Mouse (Mus musculus): ENCODE measurements around the gene Tnc. TPM values are rescaled to one million over a fixed set of nuclear protein-coding genes. Genes with fewer than 3 reads are reported as not detected.

Gene Tnc
- polyA plus RNA-seq (2012; rRNA removed) = 12.1 and 20.1 TPM in 2 replicates

DNA sequence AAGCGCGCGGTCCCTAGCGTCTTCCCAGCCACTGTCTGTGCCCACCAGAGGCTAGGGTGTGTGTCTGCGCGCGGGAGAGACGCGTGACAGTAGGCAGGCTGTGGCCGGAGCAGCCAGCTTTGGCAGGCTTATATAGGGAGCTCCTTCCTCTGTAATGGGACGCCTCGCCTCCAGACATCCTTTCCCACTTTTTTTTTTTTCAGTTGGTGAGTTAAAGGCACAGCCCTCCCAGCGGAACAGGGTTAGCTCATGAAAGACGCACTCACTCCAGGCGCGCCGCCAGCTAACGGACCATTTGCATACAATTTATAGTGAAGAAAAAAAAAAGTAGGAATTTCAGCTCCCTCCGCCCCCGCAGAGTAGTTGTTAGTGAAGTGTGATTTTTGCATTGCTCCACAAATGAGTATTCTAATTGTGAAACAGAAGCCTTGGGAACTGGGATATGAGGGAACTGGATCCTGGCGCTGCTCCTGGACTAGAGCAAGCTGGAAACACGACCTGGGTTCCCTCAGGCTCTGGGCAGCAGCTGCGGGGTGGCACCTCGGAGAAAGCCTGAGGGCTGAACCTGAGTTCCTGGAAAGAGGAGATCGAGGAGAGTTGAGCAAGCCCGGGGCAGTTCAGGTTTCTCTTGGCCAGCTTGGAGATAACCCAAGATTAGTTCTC is at the start of gene Tnc:
Tnc (minus strand) TSS at position 185 of the 663 bp plus-strand sequence.
- H3K27me3 ChIP-seq (ENCODE audit: control insufficient read depth, insufficient read depth, low read length) = no peaks in the 10 kb centered on the region
- no peaks in the 10 kb centered on the region for H3K4me1 ChIP-seq (ENCODE audit: control insufficient read depth, insufficient read depth, insufficient read length, low read length)
- WGBS = 3% methylated on average over 26 of the region's 26 CpGs
- no peak for TF ChIP-seq CTCF (IDR thresholded peaks at IDR 0.05; ENCODE audit: extremely low read depth, insufficient read length, insufficient replicate concordance, low read depth, low read length)
- TF ChIP-seq POLR2A (IDR thresholded peaks at IDR 0.05; ENCODE audit: low read depth, low read length) = peak; percentile 19; the same call in 1 of the 2 replicates
- H3K36me3 ChIP-seq (ENCODE audit: control insufficient read depth, insufficient read depth, low read length) = no peaks in the 10 kb centered on the region
- peak within 1 kb of the TSS; percentile 57 for H3K4me3 ChIP-seq (ENCODE audit: low read depth, low read length)
- H3K27ac ChIP-seq (ENCODE audit: insufficient read depth, low read depth, low read length) = peak within 1 kb of the TSS; percentile 72

DNA sequence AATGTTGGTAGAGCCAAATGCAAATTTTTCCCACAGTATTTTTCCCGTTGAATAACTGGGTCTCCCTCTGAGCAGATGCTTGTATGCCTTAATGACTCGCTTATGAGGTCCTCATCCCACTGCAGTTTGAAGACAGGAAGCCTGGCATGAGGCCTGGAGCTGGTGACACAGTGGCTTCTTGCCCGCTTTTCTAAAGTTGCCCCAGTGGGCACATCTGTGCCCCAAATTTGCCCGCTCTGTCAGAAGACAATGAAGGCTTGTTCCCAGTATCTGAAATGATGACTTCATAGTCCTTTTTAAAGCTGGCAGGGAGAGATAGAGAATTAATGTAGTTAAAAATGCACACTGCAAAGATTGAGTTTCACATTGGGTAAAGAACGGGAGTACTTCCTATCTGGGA is 47.4 kb upstream of the Tnc start:
- Histone ChIP-seq H3K27me3 (ENCODE audit: control insufficient read depth, insufficient read depth, low read length) (no peaks in the 10 kb centered on the region), H3K36me3 (ENCODE audit: control insufficient read depth, insufficient read depth, low read length) (no peaks in the 10 kb centered on the region), H3K27ac (ENCODE audit: insufficient read depth, low read depth, low read length) (no peak overlapping the region), H3K4me3 (ENCODE audit: low read depth, low read length) (no peak overlapping the region), H3K4me1 (ENCODE audit: control insufficient read depth, insufficient read depth, insufficient read length, low read length) (no peaks in the 10 kb centered on the region)
- WGBS = 80% methylated on average over 5 of the region's 5 CpGs
- TF ChIP-seq CTCF (IDR thresholded peaks at IDR 0.05; ENCODE audit: extremely low read depth, insufficient read length, insufficient replicate concordance, low read depth, low read length) = no peak
- TF ChIP-seq POLR2A (IDR thresholded peaks at IDR 0.05; ENCODE audit: low read depth, low read length) = no peak

DNA sequence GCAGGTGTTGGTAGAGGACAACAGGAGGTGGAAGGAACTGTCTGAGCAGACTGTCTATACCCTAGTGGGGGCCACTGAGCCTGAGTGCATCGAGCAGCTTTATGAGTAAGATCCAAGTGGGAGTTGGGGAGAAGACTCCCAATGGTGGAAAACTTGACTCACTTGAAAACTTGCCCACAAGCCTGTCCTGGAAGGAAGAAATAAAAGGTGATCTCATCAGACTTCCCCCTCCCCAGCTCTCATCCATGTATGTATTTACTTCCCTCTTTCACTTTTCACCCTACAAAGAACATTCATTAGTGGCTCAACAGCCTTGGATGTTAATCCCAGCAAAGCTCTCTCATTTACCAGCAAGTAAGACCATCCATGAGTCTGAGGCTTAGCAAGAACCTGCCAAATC is 46.0 kb upstream of the Tnc start:
- WGBS = 53% methylated on average over 1 of the region's 1 CpGs
- no peak overlapping the region for H3K4me3 ChIP-seq (ENCODE audit: low read depth, low read length)
- H3K4me1 ChIP-seq (ENCODE audit: control insufficient read depth, insufficient read depth, insufficient read length, low read length) = no peaks in the 10 kb centered on the region
- H3K27me3 ChIP-seq (ENCODE audit: control insufficient read depth, insufficient read depth, low read length) = no peaks in the 10 kb centered on the region
- no peak for TF ChIP-seq CTCF (IDR thresholded peaks at IDR 0.05; ENCODE audit: extremely low read depth, insufficient read length, insufficient replicate concordance, low read depth, low read length)
- no peak for TF ChIP-seq POLR2A (IDR thresholded peaks at IDR 0.05; ENCODE audit: low read depth, low read length)
- no peak overlapping the region for H3K27ac ChIP-seq (ENCODE audit: insufficient read depth, low read depth, low read length)
- no peaks in the 10 kb centered on the region for H3K36me3 ChIP-seq (ENCODE audit: control insufficient read depth, insufficient read depth, low read length)

DNA sequence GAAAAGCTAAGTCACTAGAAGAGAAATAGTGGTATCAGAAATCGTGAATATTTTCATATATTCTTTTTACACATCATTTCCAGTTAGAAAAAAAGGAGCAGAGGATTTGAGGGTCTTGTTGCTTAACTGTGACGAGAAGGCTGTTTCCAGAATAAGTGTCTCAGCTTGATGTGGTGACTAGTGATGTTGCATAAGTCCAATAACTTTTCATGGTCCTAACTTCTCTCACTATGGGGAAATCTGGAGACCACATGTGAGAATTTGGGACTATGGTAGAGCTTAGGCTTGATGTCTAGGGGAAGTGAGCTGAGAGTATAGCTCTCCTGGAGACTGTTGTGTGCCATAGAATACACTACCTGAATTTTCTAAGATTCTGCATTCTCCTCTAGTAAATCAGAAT is 42.6 kb upstream of the Tnc start:
- Histone ChIP-seq H3K36me3 (ENCODE audit: control insufficient read depth, insufficient read depth, low read length) (no peaks in the 10 kb centered on the region), H3K4me3 (ENCODE audit: low read depth, low read length) (no peak overlapping the region), H3K27ac (ENCODE audit: insufficient read depth, low read depth, low read length) (no peak overlapping the region), H3K27me3 (ENCODE audit: control insufficient read depth, insufficient read depth, low read length) (no peaks in the 10 kb centered on the region), H3K4me1 (ENCODE audit: control insufficient read depth, insufficient read depth, insufficient read length, low read length) (no peaks in the 10 kb centered on the region)
- TF ChIP-seq POLR2A (IDR thresholded peaks at IDR 0.05; ENCODE audit: low read depth, low read length) (no peak), CTCF (IDR thresholded peaks at IDR 0.05; ENCODE audit: extremely low read depth, insufficient read length, insufficient replicate concordance, low read depth, low read length) (no peak)
- WGBS = 65% methylated on average over 2 of the region's 2 CpGs

DNA sequence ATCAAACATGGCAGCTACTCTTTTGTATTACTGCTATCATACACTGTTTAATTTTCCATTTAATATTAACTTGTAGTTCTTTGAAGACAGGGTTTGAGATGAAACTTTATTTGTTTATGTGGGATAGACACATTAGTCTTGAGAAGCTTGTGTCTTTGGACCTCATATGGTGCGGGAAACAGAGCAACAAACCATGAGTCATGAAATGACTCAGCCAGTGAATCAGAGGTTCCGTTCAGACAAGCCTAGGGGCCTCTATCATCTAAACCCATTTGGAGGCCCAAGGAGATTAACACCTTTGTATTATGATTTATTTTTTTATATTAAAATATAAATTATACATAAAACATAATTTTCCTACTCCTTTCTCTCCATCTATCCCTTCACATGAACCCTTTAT is 40.9 kb upstream of the Tnc start:
- H3K36me3 ChIP-seq (ENCODE audit: control insufficient read depth, insufficient read depth, low read length) = no peaks in the 10 kb centered on the region
- no peaks in the 10 kb centered on the region for H3K4me1 ChIP-seq (ENCODE audit: control insufficient read depth, insufficient read depth, insufficient read length, low read length)
- TF ChIP-seq POLR2A (IDR thresholded peaks at IDR 0.05; ENCODE audit: low read depth, low read length) (no peak), CTCF (IDR thresholded peaks at IDR 0.05; ENCODE audit: extremely low read depth, insufficient read length, insufficient replicate concordance, low read depth, low read length) (no peak)
- WGBS = 65% methylated on average over 2 of the region's 2 CpGs
- H3K4me3 ChIP-seq (ENCODE audit: low read depth, low read length) = no peak overlapping the region
- H3K27ac ChIP-seq (ENCODE audit: insufficient read depth, low read depth, low read length) = no peak overlapping the region
- H3K27me3 ChIP-seq (ENCODE audit: control insufficient read depth, insufficient read depth, low read length) = no peaks in the 10 kb centered on the region

DNA sequence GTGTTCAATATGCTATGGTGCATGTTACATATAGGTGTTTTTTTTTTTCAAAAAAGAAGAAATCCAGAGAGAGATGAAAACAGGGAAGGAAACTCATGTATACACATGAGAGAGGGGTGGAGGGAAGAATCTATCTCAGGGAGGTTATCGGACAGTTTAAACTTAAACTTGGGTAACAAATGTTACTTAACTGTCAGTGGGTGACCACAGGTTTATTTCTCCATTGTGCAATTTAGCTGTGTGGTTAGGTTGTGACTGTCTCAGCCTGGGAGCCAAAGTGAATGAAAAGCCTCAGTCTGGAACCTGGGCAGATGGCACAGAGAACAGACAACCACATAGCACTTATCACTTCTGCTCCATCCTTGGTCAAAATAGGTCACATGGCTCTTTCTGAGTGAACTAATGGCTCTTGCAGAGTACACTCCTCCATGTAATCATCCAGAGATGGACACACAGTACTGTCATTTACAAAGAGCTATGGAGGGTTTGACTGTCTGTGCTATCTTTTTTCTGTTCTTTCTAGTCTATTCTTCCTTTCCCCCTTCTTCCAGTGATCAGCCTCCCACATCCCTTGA is 39.3 kb upstream of the Tnc start:
- WGBS = 87% methylated on average over 1 of the region's 1 CpGs
- Histone ChIP-seq H3K36me3 (ENCODE audit: control insufficient read depth, insufficient read depth, low read length) (no peaks in the 10 kb centered on the region), H3K4me3 (ENCODE audit: low read depth, low read length) (no peak overlapping the region), H3K27me3 (ENCODE audit: control insufficient read depth, insufficient read depth, low read length) (no peaks in the 10 kb centered on the region), H3K27ac (ENCODE audit: insufficient read depth, low read depth, low read length) (no peak overlapping the region), H3K4me1 (ENCODE audit: control insufficient read depth, insufficient read depth, insufficient read length, low read length) (no peaks in the 10 kb centered on the region)
- TF ChIP-seq CTCF (IDR thresholded peaks at IDR 0.05; ENCODE audit: extremely low read depth, insufficient read length, insufficient replicate concordance, low read depth, low read length) (no peak), POLR2A (IDR thresholded peaks at IDR 0.05; ENCODE audit: low read depth, low read length) (no peak)

DNA sequence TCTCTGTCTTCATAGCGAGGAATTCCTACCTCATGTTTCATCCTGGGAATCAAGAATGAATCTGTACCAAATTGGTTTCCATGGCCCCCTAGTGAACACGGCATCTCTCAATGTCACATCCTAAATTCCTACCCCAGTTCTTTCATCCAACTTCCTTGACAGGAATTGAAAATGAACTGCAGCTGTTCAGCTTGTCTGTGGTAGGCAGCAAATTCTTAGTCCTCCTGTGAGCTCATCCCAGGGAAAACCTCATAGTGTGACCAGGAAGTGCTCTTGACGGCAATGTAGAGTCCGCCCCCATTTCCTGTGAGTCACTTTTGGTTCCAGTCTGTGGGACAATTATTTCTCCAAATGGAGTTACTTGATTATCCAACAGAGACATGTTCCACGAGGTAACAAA is 37.0 kb upstream of the Tnc start:
- H3K27ac ChIP-seq (ENCODE audit: insufficient read depth, low read depth, low read length) = no peak overlapping the region
- no peak overlapping the region for H3K4me3 ChIP-seq (ENCODE audit: low read depth, low read length)
- no peaks in the 10 kb centered on the region for H3K27me3 ChIP-seq (ENCODE audit: control insufficient read depth, insufficient read depth, low read length)
- WGBS = 72% methylated on average over 5 of the region's 5 CpGs
- no peak for TF ChIP-seq CTCF (IDR thresholded peaks at IDR 0.05; ENCODE audit: extremely low read depth, insufficient read length, insufficient replicate concordance, low read depth, low read length)
- no peak for TF ChIP-seq POLR2A (IDR thresholded peaks at IDR 0.05; ENCODE audit: low read depth, low read length)
- H3K4me1 ChIP-seq (ENCODE audit: control insufficient read depth, insufficient read depth, insufficient read length, low read length) = no peaks in the 10 kb centered on the region
- H3K36me3 ChIP-seq (ENCODE audit: control insufficient read depth, insufficient read depth, low read length) = no peaks in the 10 kb centered on the region
